Mouse (Mus musculus) lung, postnatal 4 days (tissue): ENCODE data around the gene Arf1.
"Not testable (repeated sequence)": the region's sequence is repeated elsewhere in the genome, so short reads cannot be mapped to it uniquely, and the experiment has no call there.

ENCODE experiments used
- DNase-seq, 2 experiments: peaks; one replicate each; pipeline ENCODE4 v3.0.0; 2021

Arf1 gene

DNA sequence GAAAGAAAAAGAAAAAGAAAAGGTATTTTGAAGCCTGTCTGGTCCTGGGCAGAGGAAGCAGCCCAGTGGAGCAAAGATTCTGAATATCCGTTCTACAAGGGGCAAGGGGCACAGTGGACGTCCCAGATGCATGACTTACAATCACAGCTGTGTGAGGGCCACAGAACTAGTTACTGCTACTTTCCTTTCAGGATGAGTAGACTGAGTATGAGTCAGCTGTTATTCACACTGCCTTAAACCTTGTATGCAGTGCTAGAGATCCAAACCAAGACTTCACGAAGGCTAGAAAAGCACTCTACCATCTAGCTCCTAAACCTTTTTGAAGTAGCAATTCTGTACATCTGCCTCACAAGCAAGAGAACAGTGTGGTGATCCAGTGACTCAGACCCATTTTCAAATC, 1.8 kb downstream of the Arf1 start:
- no peak for DNase-seq

DNA sequence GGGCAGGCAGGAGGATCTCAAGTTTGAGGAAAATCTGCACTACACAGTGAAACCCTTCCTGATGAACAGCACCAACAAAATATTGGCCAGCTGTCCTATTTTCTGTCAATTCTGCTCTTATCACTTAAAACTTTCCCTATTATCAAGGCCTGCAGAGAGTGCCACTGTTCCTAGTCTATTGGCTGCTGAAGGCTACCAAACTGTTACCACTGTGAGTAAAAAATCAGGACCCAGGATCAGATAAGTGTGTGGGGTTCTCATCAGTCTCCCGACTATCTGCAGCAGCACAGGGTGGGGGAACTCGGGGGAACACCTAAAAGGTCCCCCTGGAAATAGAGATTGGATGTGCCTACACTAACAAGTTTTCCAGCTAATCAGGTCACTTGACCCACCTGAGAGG, 2.9 kb downstream of the Arf1 start:
- DNase-seq, result no peak

DNA sequence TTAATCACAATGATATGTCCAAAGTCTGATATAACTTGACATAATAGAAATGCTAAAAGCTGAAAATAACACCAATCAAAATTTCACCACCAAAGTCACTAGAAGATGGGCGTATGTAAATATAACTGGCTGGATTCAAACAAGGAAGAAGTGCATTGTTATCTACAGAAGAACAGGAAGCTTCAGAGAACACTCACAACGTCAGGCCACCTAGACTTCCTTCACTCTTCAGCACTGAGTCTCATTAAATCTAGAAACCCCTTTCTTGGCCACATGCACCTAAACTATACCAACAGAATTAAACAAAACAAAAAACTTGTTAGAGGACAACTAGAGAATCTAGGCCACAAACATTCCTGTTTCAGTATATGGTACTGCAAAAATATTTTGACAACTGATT, 3.6 kb downstream of the Arf1 start:
- DNase-seq, result no peak

DNA sequence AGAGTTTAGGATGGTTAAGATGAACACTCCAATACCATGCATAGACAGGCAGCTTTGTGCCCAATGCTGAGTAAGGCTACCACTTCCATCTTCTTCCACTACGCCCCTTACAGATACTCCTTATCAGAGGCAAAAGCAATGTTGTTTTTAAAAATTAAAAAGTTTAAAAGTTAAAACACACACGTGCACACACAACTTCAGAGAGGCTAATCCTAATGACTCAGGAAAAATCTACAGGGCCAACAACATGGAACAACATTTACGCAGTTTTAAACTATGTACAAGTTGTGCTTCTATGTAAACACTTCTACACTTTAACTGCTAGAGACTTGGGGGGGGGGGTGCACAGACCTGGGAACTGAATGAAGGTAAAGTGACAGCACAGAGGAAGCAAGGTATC, 4.0 kb downstream of the Arf1 start:
- no peak for DNase-seq

DNA sequence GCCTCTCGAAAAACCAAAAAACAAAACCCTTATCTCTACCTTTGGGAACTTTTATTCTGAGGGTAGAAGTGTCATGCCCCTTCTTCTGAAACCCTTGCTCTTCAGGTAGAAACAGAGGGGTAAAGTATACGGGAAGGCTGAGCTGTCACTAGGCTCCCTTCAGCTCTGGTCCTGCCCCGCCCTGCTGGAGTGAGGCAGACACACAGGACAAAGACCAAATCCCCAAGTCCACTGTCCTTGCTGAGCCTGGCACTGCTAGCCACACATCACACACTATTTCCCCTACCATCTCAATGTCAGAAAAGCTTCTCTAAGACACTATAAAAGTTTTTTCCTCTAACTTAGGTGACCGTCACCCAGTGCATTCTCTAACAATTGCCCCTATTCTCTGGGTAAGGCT, 5.8 kb downstream of the Arf1 start:
- no peak for DNase-seq

DNA sequence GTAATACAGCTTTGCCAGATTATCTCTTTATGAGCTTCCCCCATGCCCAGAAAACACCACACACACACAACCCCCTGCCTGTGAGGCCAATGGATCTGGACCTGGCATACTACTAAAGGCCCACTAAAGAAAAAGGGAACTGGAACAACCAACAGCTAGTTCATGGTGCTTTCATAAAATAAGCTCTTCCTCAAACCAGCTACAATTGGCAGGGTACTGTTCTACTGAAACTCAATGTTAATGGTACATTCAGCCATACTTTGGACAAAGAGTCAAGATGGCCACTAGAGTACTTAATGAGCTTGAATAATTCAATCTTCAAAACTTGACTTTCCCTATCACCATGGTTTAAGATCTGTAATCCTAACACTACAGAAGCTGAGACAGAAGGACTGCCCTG, 6.5 kb downstream of the Arf1 start:
- DNase-seq, result no peak

DNA sequence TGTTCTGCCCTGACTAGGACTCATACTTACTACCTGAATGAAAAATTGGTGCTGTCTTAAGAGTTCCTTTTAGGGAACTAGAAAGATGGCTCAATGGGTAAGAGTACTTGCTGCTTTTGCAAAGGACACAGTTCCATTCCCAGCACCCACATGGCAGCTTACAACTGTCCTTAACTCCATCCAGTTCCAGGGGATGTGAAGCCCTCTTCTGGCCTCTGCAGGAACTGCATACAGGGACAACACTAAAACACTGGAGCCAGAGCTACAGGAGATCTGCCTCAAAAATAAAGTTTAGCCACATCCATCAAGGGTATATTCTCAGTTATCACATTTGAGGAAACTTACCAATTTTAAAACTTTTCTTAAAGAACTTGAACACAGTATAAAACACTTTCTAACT, 9.0 kb downstream of the Arf1 start:
- peak in 1 of 2 experiments; percentile 59 for DNase-seq

DNA sequence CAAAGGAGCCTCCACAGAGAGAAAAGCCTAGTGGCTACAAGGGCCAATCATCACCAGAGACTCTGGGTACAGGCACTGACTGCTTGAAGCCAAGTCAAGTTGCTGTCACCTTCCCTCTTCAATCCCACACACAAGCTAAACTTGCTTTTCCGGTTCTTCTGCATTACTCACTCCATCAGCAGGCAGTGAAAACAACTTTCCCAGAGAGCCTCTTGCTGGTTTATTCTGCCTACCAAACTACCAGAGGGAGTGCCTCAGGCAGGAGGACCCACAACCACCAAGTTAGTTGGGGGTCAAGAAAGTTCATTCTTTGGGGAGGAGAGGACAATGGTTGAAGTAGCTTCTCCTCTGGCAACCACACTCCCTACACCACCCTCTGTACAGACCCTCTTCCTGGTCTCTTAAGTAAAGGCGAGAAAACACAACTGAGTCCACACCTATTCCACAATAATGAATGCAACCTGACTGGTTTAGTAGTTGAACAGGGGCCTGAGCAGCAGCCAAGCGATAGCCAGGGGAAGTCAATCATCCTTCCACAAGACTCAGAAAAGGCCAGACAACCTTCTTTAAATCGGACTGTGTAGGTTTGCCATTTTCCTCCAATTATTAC, 9.6 kb downstream of the Arf1 start:
- peak; percentile 27 to 51 for DNase-seq

DNA sequence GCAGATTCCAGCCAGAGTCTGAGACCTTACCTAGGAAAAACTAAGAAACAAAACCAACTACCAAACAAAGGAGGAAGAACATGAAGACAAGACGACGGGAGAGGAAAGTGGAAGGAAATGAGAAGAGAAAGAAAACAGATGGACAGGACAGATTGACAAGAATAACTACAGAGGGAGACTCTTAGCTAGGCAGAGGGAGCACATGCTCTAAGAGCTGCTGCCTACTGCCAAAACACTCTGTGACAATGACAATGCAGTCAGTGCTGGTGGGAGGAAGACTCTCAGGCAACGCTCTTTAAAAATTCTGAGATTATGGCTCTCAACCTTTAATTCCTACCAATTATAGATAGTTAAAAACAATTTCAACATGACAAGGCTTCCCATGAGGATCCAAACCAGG, 11.1 kb downstream of the Arf1 start:
- DNase-seq, result no peak

DNA sequence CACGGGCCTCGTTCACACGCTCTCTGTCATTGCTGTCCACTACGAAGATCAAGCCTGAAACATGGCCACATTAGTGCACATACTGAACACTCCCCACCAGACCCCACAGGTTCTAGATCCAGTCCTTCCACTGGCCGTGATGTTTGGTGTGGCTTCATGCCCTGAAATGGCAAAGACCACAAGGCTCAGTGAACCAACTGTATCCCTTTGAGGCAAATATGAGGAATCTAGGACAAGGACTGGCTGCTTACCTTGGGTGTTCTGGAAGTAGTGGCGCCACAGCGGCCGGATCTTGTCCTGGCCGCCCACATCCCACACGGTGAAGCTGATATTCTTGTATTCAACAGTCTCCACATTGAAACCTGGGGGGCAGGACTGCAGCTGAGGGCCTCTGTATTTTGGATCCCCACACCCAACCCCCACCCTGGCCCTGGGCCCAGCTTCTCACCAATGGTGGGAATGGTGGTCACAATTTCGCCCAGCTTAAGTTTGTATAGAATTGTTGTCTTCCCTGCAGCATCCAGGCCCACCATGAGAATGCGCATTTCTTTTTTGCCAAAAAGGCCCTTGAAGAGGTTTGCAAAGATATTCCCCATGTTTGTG, 15.1 kb downstream of the Arf1 start:
- DNase-seq, result no peak

DNA sequence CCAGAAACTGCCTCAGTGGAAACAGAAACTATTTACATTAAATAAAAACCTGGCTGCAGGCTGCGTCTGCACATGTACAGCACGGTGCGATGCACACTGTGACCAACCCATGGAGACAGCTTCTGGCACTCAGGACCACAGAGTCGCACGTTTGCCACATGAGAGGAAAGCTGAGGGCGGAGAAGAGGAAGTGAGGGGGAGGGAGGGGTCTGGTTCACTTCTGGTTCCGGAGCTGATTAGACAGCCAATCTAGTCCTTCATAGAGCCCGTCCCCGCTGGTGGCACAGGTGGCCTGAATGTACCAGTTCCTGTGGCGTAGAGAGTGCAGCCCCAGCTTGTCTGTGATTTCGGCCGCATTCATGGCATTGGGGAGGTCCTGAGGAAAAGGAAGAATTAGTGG, 15.8 kb downstream of the Arf1 start:
- DNase-seq, result peak; percentile 37 to 39

DNA sequence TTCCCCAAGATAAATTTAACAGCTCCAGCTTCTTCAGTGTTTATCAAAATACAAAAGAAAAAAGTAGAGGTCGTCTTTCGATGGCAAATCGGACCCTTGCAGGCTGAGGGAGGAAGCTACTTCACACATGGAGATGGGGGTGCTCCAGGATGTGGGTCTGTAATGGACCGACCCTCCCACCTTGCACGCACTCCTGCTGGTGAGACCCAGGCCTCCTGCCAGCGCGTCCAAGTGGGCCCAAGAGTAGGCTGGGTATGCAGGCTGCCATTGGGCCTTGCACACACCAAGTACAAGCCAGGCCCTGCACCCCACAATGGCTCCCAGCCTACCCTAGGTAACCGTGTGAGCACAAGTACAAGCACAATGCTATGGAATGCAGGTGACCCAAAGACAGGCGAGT, 16.5 kb downstream of the Arf1 start:
- DNase-seq, result not testable (repeated sequence)

DNA sequence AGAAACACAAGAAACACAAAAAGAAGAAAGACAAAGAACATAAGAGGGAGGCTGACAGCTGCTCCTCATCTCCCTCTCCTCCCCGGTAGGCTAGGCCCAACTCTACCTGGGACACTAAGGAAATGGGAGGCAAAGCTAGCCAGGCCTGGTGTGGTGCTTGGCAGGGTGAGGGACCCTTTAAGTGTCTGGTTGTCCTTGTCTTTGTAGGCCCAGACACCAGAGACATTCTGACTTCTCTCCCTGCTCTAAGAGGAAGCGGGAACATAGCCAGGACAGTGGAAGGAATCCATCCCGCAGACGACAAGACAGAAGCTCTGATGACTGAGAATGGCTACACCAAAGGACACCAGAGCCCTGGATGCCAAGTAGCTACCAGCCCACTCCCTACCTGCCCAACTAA, 18.1 kb downstream of the Arf1 start:
- DNase-seq, result no peak

DNA sequence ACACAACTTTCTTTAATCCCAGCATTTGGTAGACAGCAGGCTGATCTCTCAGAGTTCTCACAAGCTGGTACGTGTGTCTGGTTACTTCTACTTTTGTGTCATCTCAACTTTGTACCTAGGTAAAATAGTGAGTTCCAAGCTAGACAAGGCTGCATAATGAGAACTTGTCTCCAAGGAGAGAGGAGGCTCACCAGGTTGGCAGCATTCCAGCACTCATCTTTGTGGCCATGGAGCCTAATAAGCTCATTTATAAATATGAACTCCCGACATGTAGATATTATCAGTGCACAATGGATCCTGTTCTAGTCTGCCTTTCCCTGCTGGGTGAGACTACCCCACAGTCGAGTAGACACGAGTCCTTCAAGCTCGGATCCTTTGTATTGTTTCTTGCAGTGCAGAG, 18.5 kb downstream of the Arf1 start:
- DNase-seq, result no peak

DNA sequence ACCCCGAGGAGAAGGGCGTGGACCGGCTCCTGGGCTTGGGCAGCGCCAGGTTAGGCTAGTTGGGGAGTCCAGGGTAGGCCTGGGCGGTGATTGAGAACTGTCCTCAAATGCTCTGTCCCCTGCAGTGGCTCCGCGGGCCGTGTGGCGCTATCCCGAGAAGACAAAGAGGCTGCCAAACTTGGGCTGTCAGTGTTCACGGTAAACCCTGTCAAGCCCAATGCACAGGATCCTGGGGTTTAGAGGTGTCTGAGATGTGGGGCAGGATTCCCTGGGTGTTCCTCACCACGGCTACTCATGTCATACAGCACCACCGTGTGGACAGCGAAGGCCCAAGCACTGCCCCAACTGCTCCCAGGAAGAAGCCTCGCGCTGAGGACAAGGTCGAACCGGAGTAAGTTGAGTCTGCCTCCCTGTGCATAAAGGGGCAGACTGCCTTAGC, 19.0 kb downstream of the Arf1 start:
- DNase-seq, result peak; percentile 82 to 85

DNA sequence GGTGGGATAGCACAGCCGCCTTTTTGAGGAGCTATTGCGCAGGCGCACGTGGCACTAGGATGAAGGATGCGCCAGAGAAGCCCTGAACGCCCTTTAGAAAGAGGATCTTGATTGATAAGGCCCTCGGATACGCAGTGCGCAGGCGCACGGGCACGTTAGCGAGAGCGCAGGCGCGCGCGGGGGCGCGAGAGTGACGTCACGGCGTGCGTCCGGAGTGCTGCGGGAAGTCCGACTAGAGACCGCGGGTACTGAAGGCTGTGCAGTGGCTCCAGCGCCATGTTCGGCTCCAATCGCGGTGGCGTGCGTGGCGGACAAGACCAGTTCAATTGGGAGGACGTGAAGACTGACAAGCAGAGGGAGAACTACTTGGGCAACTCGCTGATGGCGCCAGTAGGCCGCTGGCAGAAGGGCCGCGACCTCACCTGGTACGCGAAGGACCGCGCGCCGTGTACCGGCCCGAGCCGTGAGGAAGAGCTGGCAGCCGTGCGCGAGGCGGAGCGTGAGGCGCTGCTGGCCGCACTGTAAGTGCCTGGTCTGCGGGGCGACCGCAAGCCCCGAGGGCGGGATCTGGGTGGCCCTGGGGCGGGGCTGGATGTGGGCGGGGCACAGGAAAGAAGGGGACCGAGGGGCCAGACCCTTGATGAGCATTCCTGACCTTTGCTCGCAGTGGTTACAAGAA, 19.8 kb downstream of the Arf1 start, which contains the start of gene 2310033P09Rik:
2310033P09Rik (plus strand) TSS at position 169 of the 679 bp plus-strand sequence.
- peak; percentile 95 to 96 for DNase-seq

DNA sequence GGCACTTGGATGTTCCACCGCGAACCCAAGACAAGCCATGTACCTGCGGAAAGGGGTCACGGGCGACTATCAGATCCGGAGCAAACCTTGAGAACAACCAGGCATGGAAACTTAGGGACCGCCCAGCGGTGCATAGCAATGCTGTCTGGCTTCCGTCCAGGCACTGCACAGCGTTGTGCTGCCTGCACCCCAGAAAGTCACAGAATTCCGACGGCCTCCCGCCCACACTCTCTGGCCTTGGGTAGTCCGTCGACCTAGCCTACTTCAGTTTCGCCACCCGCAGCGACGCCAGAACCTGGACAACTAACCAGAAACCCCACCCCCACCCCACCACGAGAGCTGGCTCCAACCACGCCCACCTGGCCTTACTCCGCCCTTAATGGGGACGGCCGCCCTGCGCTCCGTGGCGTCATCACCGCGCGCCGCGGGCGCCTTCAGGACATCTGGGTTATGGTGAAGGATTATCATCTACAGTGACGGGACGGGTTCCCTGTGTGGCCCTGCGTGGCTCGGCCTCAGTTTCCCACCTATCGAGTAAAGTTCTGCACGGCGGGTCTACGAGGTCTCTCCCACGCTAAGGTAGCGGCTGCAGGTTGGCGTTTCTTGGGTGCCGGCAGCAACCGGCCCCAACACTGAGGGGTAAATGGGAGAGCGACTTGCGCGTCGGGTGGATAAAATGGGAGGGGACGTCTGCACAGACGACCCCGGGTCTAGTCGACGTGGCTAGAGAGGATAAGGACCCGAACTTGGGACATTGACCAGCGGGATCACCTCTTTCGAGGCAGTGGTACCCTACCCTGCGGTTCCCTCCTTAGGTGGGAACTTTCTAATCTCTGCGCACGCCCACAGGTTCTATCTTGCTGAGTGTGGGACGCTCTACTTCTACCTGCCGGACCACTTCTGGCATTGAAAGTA, 25.7 kb downstream of the Arf1 start, which contains the start of gene Mrpl55:
Mrpl55 (plus strand) TSS at position 406 of the 915 bp plus-strand sequence.
- peak; percentile 96 for DNase-seq

DNA sequence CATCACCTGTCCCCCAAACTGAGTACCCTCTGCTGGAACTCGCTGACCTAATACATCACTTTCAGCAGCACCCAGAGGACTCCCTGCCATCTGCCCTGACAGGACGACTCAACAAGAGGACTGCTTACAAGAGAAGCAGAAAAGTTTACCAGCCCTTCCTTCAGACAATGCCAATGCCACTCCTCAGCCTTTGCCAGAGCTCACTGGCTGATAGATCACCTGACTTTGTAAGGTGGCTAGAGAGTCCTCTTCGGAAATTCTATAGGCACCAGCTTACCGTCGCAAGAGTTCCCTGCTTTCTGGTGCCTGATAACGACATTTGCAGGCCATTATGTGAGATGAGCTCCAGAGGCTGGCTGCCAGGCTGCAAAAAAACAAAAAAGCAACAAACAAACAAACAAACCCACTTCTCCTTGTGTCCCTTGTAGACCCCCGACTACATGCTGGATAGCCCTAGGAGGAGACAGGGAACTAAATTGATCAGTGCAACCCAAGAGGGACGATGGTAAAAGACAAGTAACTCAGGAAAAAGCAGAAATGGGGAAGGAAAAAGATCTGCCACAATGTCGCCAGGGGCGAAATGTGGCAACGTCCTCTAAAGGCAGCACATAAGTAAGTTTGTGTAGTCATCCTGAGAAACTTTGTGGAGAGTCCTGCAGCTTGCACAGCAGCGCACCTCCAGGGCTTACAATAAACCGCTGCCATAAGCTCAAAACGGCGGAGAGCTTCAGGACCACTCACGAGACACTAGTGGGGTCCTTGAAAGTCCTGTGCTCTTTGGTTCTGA, 26.7 kb downstream of the Arf1 start:
- DNase-seq, result peak in 1 of 2 experiments; percentile 30

DNA sequence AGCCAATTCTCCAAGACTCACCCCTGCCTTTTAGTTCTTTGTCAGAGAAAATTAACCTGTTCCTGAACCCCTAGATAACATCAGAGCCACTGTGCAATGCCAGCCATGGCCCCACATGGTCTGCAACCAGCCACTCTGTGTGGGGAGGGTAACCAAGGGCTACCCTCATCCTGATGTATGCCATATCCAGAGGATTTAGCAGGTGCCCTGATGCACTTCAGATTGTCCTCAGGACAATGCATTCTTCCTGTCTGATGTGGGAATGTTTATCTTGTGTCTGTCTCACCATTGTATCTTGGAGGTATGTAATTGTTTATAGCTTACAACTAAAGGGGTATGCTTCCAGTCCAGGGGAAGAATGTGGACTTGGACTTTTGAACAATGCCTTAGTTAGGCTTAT, 31.8 kb downstream of the Arf1 start:
- peak; percentile 52 to 74 for DNase-seq

DNA sequence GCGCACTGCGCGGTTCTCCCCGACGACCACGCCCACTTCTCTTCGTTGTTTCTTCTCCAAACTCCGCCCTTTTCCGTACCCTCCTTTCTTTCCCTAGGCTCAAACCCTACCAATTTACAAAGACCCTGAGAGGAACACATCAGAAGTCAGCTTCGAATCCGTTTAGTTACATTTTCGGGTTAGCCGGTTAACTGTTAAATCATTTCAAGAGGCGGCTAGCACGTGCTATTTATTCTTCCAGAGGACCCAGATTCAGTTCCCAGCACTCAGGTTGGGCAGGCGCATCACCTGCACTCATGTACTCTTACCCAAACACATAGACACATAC, 36.0 kb downstream of the Arf1 start, which contains the start of gene Guk1:
Guk1 (minus strand) TSS at position 154 of the 328 bp plus-strand sequence.
- no peak for DNase-seq

DNA sequence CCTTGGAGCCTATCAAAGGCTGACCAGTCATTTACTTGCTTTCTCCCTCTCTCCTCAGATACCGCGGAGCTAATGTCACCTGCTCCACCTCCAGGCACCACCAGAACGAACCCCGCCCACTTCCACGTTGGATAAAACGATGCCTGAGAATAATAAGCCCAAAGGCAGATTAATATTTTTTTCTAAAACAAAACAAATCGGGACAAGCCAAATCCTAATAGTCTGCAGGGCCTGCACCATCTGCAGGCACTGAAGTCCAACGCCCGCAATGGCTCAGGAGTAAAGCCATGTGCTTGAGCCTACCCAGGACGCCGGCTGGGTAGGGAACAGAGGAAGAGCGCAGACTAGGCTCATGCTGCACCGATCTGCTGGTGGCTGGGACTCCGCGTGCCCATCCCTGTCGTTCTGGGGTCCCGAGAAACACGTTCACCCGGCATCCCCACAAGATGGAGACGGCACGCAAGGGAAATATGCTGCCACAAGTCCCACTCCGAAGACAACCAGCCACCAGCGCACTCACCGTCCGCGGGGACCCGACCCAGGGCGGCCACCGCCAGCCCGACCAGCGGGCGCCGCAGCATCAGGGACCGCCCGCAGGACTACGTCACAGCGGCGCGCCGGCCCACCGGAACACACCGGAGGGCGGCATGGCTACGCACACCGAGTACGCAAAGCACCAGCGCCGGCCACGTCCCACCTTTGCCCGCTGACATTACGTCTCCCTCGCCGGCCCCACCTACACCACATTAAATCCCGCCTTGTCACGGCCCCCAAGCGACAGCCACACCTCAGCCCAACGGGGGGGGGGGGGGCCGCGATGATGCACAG, 36.6 kb downstream of the Arf1 start:
- peak; percentile 92 to 96 for DNase-seq
